ENCODE assay signal across 9 mouse cellular contexts in genomic region chr17:27095690-27096089, GRCm38 (mm10). TPM values are rescaled to one million over a fixed set of nuclear protein-coding genes. Genes with fewer than 3 reads are reported as not detected.
DNase-seq lines count a peak whose midpoint lies in the region.
"Had no signal": no experiment of that assay in that cellular context is flagged by ENCODE, and none has a peak within 500 bp of the region (broad histone marks: within the 10 kb centered on the region; RNA-seq: fewer than 3 reads in every experiment).

No protein-coding gene starts in this region.

- H3K4me3 ChIP-seq in hindbrain, embryonic 10.5 days, result no peak overlapping the region
- H3K4me3 ChIP-seq: myocyte had no signal

- peak; percentile 35 for DNase-seq in layer of hippocampus, adult 11-12 months (ENCODE audit: low spot score)
- DNase-seq in layer of hippocampus, adult 9-11 months, result no peak
- peak; percentile 47 for DNase-seq in adrenal gland, postnatal 25 days
- peak; percentile 40 for DNase-seq in hindbrain, embryonic 10.5 days (ENCODE audit: low spot score)
- DNase-seq in left cerebral cortex, postnatal 25 days (ENCODE audit: low spot score in 2 of 2), result peak; percentile 26 to 60
- DNase-seq in right cerebral cortex, postnatal 10 days (ENCODE audit: low spot score in 2 of 2), result peak; percentile 57 to 60
- DNase-seq in yolk sac, embryonic 10.5 days (ENCODE audit: low spot score), result no peak
- no peak for DNase-seq in B cell, adult 2 months

- H3K27ac ChIP-seq in hindbrain, embryonic 10.5 days, result no peak overlapping the region

- H3K27me3 ChIP-seq in hindbrain, embryonic 10.5 days (ENCODE audit: insufficient read depth, poor library complexity, severe bottlenecking), result no peaks in the 10 kb centered on the region

- no peaks in the 10 kb centered on the region for H3K36me3 ChIP-seq in hindbrain, embryonic 10.5 days

- peaks cover 37% of the 10 kb centered on the region for H3K4me1 ChIP-seq in hindbrain, embryonic 10.5 days (replicated peaks)

- intact Hi-C loops in left cerebral cortex, postnatal 25 days (cut with DNase I), result no loop called here

- H3K9me3 ChIP-seq in hindbrain, embryonic 10.5 days, result no peaks in the 10 kb centered on the region

- 34% methylated on average over 13 of the region's 13 CpGs for WGBS in hindbrain, embryonic 10.5 days

RNA-seq across cellular contexts. Expression of gene Uqcc2, which starts 38.0 kb away (rescaled TPM):
- total RNA-seq in adrenal gland, postnatal 25 days (2021), result 212 and 245 TPM in 2 replicates
- 395 and 442 TPM in 2 replicates for polyA plus RNA-seq in hindbrain, embryonic 10.5 days (2016; fragmentation: Nextera tagmentation; extraction: Ambion mirVana)
- 100 to 1,000 TPM; 215 to 241 TPM for total RNA-seq in left cerebral cortex, postnatal 25 days (2021)

RNA-seq across cellular contexts. Expression of gene Itpr3, which starts 38.6 kb away (rescaled TPM):
- total RNA-seq in adrenal gland, postnatal 25 days (2021), result 6.1 and 7.4 TPM in 2 replicates
- polyA plus RNA-seq in hindbrain, embryonic 10.5 days (2016; fragmentation: Nextera tagmentation; extraction: Ambion mirVana), result 1.8 and 2.0 TPM in 2 replicates
- total RNA-seq in left cerebral cortex, postnatal 25 days (2021), result 1 to 10 TPM; 1.9 to 2.0 TPM

Comparison
In these comparisons a context has a peak if more than half of its experiments do, and no peak if none do; other contexts are left out.
1. DNase-seq: peak in layer of hippocampus, adult 11-12 months (single experiment), adrenal gland, postnatal 25 days (single experiment), hindbrain, embryonic 10.5 days (single experiment), left cerebral cortex, postnatal 25 days (2 of 2) and right cerebral cortex, postnatal 10 days (2 of 2); none in layer of hippocampus, adult 9-11 months (single experiment), yolk sac, embryonic 10.5 days (single experiment) and B cell, adult 2 months (0 of 2).